Mouse (Mus musculus) heart, adult 8-10 months (tissue): ENCODE data around the gene Slc17a4. TPM values are rescaled to one million over a fixed set of nuclear protein-coding genes. Genes with fewer than 3 reads are reported as not detected.

Source experiments
- DNase-seq: peaks from one replicate; pipeline ENCODE4 v3.0.0; 2022; ENCODE audit warnings: low spot score
- total RNA-seq, 4 experiments: library from RNA; stranded (reverse); gene quantifications; 2 replicates each; pipeline ENCODE4 v1.2.4; 2022

Slc17a4 gene
- not detected for total RNA-seq

DNA sequence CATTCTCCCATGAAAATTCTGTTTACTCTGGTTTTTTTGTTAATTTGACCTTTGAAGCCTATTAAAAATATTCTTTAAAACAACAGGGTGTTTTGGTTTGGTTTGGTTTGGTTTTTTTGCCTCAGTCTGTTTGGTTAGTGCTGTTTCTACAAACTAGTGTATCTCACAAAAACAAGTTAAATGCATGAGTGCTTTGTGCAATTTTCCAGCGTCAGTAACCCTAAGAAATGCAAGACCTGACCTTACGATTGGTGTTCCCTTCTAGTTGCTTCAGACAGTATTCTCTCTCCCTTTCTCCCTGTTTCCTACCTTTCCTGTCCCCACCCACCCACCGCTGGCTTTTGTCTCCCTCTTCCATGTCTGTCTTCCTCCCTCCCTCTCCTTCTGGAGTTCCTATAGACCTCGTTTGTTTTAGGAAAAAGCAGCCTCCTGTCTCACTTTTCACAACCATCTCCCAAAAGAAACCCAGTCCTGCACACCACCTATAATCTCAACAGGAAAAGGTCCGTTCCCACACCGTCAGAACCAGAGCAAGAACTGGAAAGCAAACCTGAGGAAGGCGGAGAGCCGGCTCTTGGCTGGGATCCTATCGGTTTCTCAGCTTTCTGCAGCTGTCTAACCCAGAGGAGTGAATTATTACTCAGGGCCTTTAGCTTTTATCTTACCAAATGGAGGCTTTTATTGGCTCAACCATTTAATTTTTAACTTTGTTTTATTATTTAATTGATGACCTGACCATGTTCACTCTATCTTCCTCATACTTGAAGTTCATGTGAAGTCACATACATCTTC, at the start of gene Slc17a4:
Gene Slc17a4, minus strand, starts transcription at position 634 of the 792 bp plus-strand sequence.
- DNase-seq: no peak

DNA sequence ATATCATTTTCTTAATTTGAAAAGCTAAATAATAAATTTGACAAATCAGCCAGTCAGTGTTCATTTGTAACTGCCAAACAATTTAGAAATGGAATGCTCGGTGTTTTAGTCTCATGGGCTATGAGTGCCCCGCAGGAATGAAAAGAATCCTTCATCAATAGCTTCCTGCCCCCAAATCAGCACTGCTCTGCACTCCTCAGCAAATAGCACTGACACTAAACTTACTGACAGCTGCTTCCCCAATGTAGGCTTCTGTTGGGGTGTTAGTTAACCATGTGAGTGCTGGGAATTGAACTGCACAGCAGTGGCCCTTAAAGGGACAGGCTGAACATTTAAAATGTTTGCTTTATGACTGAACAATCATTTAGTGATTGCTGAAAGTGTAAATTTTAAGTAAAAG, 45.0 kb upstream of the Slc17a4 start:
- DNase-seq: no peak

GRCm38 (mm10) chr13:23950928-23951327, 36.1 kb upstream of the Slc17a4 start:
- DNase-seq: no peak

- no peak for DNase-seq
Observed at GRCm38 (mm10) chr13:23949484-23950246, 34.9 kb upstream of the Slc17a4 start.

DNA sequence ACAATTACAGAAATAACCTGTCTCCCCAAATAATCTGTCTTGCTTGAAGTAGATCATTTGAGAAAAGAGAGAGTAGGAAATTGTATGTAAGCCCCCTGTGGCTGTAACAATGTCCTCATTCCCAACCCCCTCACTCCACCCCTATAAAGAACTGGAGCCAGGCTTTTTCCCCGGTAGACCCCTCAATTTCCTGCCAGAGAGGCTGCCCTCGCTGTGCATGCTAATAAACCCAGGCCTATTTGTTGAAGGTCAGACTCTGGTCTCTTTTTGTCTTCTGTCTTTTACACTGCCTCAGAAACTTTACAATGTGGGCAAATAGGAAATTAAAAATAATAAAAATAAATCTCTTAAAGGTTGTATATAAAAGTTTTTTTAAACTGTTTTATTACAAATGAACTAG, 31.4 kb upstream of the Slc17a4 start:
- no peak for DNase-seq

GRCm38 (mm10) chr13:23942861-23943260, 28.1 kb upstream of the Slc17a4 start:
- no peak for DNase-seq

DNA sequence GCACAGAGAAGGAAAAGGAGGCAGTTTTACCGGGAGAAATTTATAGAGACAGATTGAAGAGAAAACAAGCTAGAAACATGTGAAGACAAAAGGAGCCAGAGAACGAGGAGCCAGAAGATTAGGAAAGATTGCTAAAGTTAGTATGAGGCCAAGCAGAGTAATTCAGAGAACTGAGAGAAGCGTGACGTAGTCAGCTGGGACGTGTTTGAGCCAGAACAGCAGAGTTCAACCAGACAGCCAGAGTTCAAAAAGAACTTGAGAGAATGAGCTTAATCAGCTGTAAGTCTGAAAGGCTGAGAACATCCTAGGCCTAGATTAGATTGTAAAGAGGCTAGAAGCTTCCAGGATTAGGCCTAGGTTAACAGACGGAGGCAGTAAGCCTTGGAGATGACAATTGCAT, 25.5 kb upstream of the Slc17a4 start:
- peak; percentile 46 for DNase-seq

GRCm38 (mm10) chr13:23938699-23939098, 23.9 kb upstream of the Slc17a4 start:
- no peak for DNase-seq

- DNase-seq: no peak
Observed at GRCm38 (mm10) chr13:23934211-23934520, 19.4 kb upstream of the Slc17a4 start, which contains the start of gene Hist1h2aa. Hist1h2aa (plus strand) TSS chr13:23934462.

DNA sequence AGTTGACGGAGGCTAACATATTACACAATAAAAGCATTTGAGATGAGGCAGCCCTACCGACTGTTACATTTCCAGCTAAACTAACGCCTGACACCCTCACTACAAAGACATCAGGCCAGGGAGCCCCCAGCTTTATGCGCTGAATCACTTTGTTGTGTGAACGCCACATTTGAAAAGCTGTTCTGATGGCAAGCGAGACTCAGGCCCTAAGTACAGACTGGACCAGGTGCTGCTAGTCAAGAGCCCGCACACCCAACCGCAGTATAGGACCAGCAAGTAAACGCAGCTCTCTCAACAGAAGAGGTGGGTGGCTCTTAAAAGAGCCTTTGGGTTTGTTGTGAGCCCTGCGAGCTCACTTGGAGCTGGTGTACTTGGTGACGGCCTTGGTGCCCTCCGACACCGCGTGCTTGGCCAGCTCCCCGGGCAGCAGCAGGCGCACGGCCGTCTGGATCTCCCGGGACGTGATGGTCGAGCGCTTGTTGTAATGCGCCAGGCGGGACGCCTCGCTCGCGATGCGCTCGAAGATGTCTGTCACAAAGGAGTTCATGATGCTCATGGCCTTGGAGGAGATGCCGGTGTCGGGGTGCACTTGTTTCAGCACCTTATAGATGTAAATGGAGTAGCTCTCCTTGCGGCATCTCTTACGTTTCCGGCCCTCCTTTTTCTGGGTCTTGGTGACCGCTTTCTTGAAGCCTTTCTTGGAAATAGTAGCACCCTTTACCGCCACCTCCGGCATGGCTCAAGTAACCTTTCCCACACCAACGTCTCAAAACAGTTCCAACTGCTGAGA, 18.8 kb upstream of the Slc17a4 start, which contains the start of gene Hist1h2ba:
Gene Hist1h2ba, minus strand, starts transcription at position 736 of the 790 bp plus-strand sequence.
- no peak for DNase-seq

DNA sequence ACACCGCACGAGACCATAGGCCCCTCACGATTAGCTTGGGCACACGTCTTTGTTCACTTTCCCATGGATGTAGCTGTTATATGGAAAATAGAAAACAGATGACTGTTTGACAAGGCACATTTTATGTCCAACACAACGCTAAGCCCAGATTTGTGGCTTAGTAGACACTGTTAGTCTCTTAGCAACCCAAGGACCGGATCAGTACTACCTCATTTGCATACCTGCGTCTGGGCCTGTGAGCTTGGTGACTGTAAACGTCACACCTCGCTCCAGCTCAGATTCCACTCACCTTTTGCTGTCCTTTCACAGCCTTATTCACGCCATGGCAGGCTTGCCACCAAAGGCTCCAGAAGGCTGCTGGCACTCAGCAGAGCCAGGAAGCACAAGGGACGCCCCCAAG, 16.1 kb upstream of the Slc17a4 start:
- DNase-seq: no peak

DNA sequence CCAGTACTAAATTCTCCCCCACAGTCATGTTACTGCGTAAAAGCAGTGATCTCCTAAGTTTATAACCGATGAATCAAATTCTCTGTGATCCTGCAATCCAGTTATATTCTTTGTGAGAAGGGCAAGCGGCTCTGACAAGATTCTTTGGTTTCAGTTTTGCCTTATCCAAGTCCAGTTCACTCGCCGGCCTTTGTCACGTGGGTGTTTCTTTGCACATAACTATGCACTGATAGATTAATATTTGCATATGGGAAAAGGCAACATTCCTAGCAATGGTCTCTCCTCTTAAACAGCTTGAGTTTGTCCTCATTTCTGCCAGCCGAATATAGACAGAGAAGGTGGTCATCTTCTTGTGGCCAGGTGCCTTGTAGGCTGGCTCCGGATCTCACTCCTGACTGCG, 15.7 kb upstream of the Slc17a4 start:
- DNase-seq: no peak

DNA sequence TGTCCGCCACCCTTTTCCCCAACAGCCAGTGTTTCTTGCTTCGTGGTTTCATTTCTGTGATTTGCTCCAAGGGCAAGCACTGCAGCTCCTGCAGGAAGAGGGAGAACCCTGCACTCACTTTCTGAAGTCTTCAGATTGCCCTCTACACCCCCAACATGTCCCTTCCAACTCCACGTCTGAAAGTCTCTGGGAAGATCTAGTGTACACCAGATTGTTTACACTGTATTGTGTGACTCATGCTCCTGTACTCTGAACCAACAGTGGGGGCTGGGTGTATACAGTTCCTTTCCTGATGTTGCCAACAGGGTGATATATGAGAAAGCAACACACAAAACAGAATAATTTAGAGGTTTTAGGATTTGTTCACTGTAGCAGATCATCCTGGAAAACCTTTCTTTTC, 13.8 kb upstream of the Slc17a4 start:
- DNase-seq: no peak

DNA sequence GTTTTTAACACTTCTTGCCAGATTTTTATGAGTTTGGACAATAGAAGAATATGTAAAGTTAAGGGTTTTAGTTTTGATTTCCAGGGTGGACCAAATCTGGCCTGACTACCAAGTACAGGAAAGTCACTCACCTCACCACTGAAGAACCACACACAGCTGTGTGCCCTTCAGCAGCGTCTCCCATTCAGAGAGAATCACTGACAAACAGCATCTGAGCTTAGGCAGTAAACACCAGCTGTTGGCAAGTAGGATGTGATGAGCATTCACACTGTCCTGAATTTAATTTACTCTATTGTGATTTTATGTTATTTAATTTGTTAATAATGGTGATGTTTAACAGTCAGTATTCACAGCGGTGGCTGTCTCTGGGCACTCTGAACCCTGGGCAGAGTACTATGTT, 11.0 kb upstream of the Slc17a4 start:
- DNase-seq: no peak

DNA sequence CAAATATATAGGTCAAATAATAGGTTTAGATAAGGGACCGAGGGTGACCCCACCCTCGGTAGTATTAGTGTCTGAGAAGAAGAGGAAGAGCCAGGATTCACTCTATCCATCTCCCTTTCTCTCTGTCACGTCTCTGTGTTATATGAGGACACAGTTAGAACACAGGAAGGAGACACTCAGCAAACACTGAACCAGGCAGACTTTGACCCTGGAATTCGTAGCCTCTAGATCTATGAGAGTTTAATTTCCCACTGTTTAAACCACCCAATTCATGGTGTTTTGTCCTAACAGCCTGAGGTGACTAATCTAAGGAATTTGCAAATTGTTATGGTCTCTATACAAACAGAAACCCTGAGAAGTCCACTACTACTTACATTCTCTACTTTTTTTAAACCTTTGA, 2.9 kb upstream of the Slc17a4 start:
- no peak for DNase-seq

DNA sequence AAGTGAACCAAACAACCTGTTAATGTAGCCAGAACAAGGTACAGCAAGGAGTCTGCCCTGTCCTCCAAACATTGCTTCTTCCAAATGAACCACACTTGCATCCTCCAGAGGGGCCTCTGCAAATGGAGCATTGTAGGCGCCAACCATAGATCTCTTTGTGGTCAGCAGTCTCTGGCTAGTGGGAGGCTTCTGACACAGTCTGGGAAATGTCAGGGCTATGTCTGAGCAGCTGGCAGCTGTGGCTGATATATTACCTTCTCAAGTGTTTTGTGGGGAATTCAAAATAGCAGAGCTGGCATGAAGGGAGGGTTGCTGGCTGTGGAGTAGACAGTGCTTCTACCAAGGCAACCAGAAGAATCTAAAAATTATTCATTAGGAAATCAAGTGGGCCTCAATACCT, 1.3 kb upstream of the Slc17a4 start:
- no peak for DNase-seq

- DNase-seq: peak; percentile 50
Observed at GRCm38 (mm10) chr13:23913791-23914306, 960 bp downstream of the Slc17a4 start.

DNA sequence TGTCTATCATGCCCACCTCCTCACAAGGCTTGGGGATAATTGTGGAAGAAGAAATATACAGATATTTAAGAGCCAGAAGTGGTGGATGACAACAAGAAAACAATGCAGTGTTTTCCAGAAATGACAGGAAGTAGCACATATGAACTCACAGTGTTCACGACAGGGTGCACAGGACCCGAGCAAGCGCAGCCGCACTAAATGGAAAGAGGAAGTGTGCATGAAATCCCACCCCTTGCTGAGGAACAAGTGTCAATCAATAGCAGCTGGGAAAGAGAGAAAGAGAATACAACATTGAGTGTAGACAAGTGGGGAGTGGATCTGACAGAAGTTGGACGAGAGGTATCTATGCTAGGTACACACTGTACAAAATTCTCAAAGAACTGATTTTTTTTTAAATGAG, 3.5 kb downstream of the Slc17a4 start:
- DNase-seq: no peak

DNA sequence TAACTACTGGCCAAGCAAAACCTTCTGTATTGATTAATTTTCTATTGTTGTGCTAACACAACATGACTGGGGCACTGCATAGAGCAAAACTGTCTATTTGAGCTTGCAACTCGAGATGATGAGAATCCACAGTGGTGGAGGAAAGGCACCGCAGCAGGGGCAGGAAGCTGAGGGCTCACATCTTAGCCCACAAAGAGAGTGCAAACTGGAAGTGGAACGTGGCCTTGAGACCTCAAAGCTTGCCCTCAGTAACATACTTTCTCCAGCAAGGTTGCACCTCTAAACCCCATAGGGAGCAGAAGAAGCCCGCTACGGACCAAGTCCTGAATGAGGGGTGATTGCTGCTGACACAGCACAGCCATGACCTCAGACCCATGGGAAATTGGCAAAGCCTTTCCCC, 4.7 kb downstream of the Slc17a4 start:
- DNase-seq: no peak

DNA sequence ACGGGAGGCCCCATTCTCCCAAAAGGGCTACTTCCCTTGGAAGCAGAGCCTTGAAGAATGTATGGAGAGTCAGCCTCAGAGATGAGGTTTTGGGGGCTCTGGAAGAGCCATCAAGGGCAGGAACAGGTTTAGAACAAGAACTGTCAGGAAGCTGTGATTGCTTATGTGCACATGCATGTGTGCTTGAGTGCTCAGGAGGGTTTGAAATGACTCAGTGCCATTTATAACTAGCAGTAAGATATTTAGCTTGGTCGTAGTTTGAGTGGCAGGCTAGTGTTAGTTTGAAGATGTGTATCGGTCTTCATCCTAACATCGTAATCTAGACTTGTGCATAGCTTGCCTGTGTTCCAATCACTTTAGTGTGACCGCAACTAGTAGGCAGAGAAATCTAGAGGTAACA, 7.9 kb downstream of the Slc17a4 start:
- no peak for DNase-seq

DNA sequence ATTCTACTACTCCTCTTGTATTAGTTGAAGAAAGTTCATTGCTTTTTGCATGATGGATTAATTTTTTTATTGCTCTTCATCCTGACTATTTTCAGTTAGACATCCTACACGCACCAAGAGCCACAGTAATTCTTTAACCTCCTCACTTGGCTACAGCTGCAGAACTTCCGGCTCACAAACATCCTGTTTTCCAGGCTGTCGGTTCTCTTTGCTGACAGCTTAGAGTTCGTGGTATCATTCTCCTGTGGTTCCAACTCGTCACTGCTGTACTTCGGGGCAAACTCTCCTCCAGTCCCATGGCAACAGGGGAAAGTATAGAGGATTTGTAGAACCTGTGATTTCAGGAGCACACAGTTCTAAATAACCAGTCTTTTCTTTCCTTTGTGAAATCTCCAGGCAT, 16.6 kb downstream of the Slc17a4 start:
- DNase-seq: peak; percentile 9

DNA sequence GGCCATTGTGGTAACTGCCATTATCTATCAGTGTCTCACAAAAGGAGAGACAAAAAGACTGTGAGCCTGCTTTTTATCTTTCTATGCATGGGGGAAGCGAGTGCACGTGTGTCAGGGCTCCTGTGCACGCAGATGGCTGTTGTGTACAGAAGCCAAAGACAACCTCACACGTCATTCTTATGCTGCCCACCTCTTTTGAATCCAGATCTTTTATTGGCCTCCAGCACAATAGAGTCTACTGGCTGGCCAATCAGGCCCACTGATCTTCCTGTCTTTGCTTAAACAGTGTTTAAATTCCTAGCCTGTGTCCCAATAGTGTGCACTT, 21.6 kb downstream of the Slc17a4 start:
- no peak for DNase-seq
